Mouse (Mus musculus) embryonic facial prominence, embryonic 13.5 days (tissue): Measurements from ENCODE around the gene Vmn1r232. TPM values are rescaled to one million over a fixed set of nuclear protein-coding genes. Genes with fewer than 3 reads are reported as not detected.
A peak's percentile ranks its signal among the peaks of the same experiment; 100 is the strongest.

ENCODE experiments used
- ATAC-seq: fragments of 200-750 bp; cut with Nextera tagmentation; 2 replicates; pipeline ENCODE4 v1.8.0; 2017; ENCODE audit warnings: low read depth; ENCODE audit not compliant: insufficient number of reproducible peaks, insufficient read depth, low FRiP score, low TSS enrichment
- H3K27ac ChIP-seq: fragments of 300-500 bp; sonication (generic); 2 replicates; pipeline ENCODE4 v1.5.1; 2015; ENCODE audit warnings: moderate library complexity, mild to moderate bottlenecking, inconsistent platforms
- H3K27me3 ChIP-seq: fragments of 300-500 bp; sonication (generic); 2 replicates; pipeline ENCODE4 v1.6.1; 2015; ENCODE audit warnings: mild to moderate bottlenecking, inconsistent platforms
- H3K36me3 ChIP-seq: fragments of 300-500 bp; sonication (generic); 2 replicates; pipeline ENCODE4 v1.6.1; 2015; ENCODE audit warnings: mild to moderate bottlenecking, inconsistent platforms
- H3K4me1 ChIP-seq: fragments of 300-500 bp; sonication (generic); 2 replicates; pipeline ENCODE4 v1.6.1; 2015; ENCODE audit warnings: inconsistent platforms
- H3K4me2 ChIP-seq: fragments of 300-500 bp; sonication (generic); 2 replicates; pipeline ENCODE4 v1.6.1; 2015; ENCODE audit warnings: moderate library complexity, mild to moderate bottlenecking, inconsistent platforms
- H3K4me3 ChIP-seq: fragments of 300-500 bp; sonication (generic); 2 replicates; pipeline ENCODE4 v1.5.1; 2015; ENCODE audit warnings: mild to moderate bottlenecking, inconsistent platforms
- H3K9ac ChIP-seq: fragments of 300-500 bp; sonication (generic); 2 replicates; pipeline ENCODE4 v1.6.1; 2015; ENCODE audit warnings: mild to moderate bottlenecking, inconsistent platforms
- H3K9me3 ChIP-seq: fragments of 300-500 bp; sonication (generic); 2 replicates; pipeline ENCODE4 v1.6.1; 2016; ENCODE audit warnings: inconsistent platforms
- WGBS: fragments of 180-500 bp; shearing (Covaris S2); methylation state at CpG from one replicate; pipeline ENCODE4 v1.1.7; 2015; ENCODE audit warnings: mixed read lengths; 5-methylcytosine and 5-hydroxymethylcytosine counted together
- polyA plus RNA-seq: library from polyadenylated mRNA; unstranded; fragments of >200 nt; fragmentation: Nextera tagmentation; extraction: Ambion mirVana; gene quantifications from 2 replicates; pipeline ENCODE4 v1.2.1, GENCODE M21; 2015

Vmn1r232 gene
- polyA plus RNA-seq, result not detected in 2 replicates

- Histone ChIP-seq H3K4me2 (no peak within 1 kb of the TSS), H3K27me3 (no peaks in the 10 kb centered on the region), H3K9me3 (no peaks in the 10 kb centered on the region), H3K4me3 (no peak within 1 kb of the TSS), H3K36me3 (no peaks in the 10 kb centered on the region), H3K9ac (no peak within 1 kb of the TSS), H3K27ac (no peak within 1 kb of the TSS), H3K4me1 (no peaks in the 10 kb centered on the region)
- 46% methylated on average over 1 of the region's 1 CpGs for WGBS
- ATAC-seq, result no peak
Observed at GRCm38 (mm10) chr17:20919614-20920013, at the start of gene Vmn1r232. Gene Vmn1r232 (minus strand): TSS chr17:20919714.

- H3K4me2 ChIP-seq, result no peak overlapping the region
- no peak for ATAC-seq
- H3K27ac ChIP-seq, result no peak overlapping the region
- H3K9me3 ChIP-seq, result no peaks in the 10 kb centered on the region
- H3K36me3 ChIP-seq, result peaks cover 78% of the 10 kb centered on the region
- no peak overlapping the region for H3K4me3 ChIP-seq
- no peaks in the 10 kb centered on the region for H3K4me1 ChIP-seq
- no peaks in the 10 kb centered on the region for H3K27me3 ChIP-seq
- H3K9ac ChIP-seq, result no peak overlapping the region
Observed at GRCm38 (mm10) chr17:20966681-20967080, 47.2 kb upstream of the Vmn1r232 start.

- Histone ChIP-seq H3K27me3 (no peaks in the 10 kb centered on the region), H3K9me3 (no peaks in the 10 kb centered on the region), H3K4me2 (no peak overlapping the region), H3K36me3 (peaks cover 90% of the 10 kb centered on the region), H3K4me1 (no peaks in the 10 kb centered on the region), H3K9ac (no peak overlapping the region), H3K4me3 (no peak overlapping the region), H3K27ac (no peak overlapping the region)
- no peak for ATAC-seq
- WGBS, result 89% methylated on average over 4 of the region's 4 CpGs
Observed at GRCm38 (mm10) chr17:20965421-20965820, 45.9 kb upstream of the Vmn1r232 start.

GRCm38 (mm10) chr17:20960386-20960785, 40.9 kb upstream of the Vmn1r232 start:
- Histone ChIP-seq H3K4me2 (no peak overlapping the region), H3K9me3 (no peaks in the 10 kb centered on the region), H3K4me1 (no peaks in the 10 kb centered on the region), H3K36me3 (peaks cover 98% of the 10 kb centered on the region), H3K27ac (no peak overlapping the region), H3K9ac (no peak overlapping the region), H3K4me3 (no peak overlapping the region), H3K27me3 (no peaks in the 10 kb centered on the region)
- 93% methylated on average over 5 of the region's 5 CpGs for WGBS
- ATAC-seq, result no peak

- Histone ChIP-seq H3K36me3 (peaks cover 5% of the 10 kb centered on the region; the same call in 1 of the 2 replicates), H3K4me1 (peaks cover 19% of the 10 kb centered on the region), H3K9me3 (no peaks in the 10 kb centered on the region), H3K4me2 (peak overlapping the region; percentile 74), H3K4me3 (peak overlapping the region; percentile 77), H3K27ac (no peak overlapping the region; the same call in 1 of the 2 replicates), H3K27me3 (no peaks in the 10 kb centered on the region), H3K9ac (peak overlapping the region; percentile 89)
- ATAC-seq, result no peak
Observed at GRCm38 (mm10) chr17:20946636-20947035, 27.1 kb upstream of the Vmn1r232 start.

- no peaks in the 10 kb centered on the region for H3K9me3 ChIP-seq
- peak overlapping the region; percentile 77 for H3K4me3 ChIP-seq
- H3K9ac ChIP-seq, result peak overlapping the region; percentile 89
- no peak for ATAC-seq
- 0% methylated on average over 13 of the region's 13 CpGs for WGBS
- H3K4me2 ChIP-seq, result peak overlapping the region; percentile 74
- H3K27me3 ChIP-seq, result no peaks in the 10 kb centered on the region
- 0 out of 2 replicates have a peak, but pooled peaks cover under 1% of the 10 kb centered on the region for H3K36me3 ChIP-seq
- peaks cover 19% of the 10 kb centered on the region for H3K4me1 ChIP-seq
- peak overlapping the region; percentile 98 for H3K27ac ChIP-seq
Observed at GRCm38 (mm10) chr17:20946026-20946565, 26.6 kb upstream of the Vmn1r232 start.

- ATAC-seq, result peak; percentile 99
- H3K27me3 ChIP-seq, result no peaks in the 10 kb centered on the region
- WGBS, result under 1% methylated on average over 69 of the region's 69 CpGs
Observed at GRCm38 (mm10) chr17:20944985-20945891, 25.7 kb upstream of the Vmn1r232 start, which contains the start of gene Ppp2r1a. Gene Ppp2r1a (plus strand): TSS chr17:20945311.

GRCm38 (mm10) chr17:20944226-20944625, 24.7 kb upstream of the Vmn1r232 start:
- Histone ChIP-seq H3K36me3 (no peaks in the 10 kb centered on the region), H3K4me2 (peak overlapping the region; percentile 64), H3K9ac (peak overlapping the region; percentile 73), H3K27ac (peak overlapping the region; percentile 96), H3K27me3 (no peaks in the 10 kb centered on the region), H3K4me3 (peak overlapping the region; percentile 77), H3K4me1 (peaks cover 19% of the 10 kb centered on the region), H3K9me3 (no peaks in the 10 kb centered on the region)
- no peak for ATAC-seq
- WGBS, result 39% methylated on average over 3 of the region's 3 CpGs

More at GRCm38 (mm10) chr17:20944985-20945891, 25.7 kb upstream of the Vmn1r232 start, which contains the start of gene Ppp2r1a:
- no peaks in the 10 kb centered on the region for H3K9me3 ChIP-seq
- peak within 1 kb of the TSS; percentile 89 for H3K9ac ChIP-seq
- peaks cover 19% of the 10 kb centered on the region for H3K4me1 ChIP-seq
- H3K36me3 ChIP-seq, result no peaks in the 10 kb centered on the region
- peak within 1 kb of the TSS; percentile 74 for H3K4me2 ChIP-seq
- peak within 1 kb of the TSS; percentile 98 for H3K27ac ChIP-seq
- peak within 1 kb of the TSS; percentile 77 for H3K4me3 ChIP-seq

GRCm38 (mm10) chr17:20904991-20905390, 14.5 kb downstream of the Vmn1r232 start, which contains the start of gene Vmn1r231:
Gene Vmn1r231 (minus strand): TSS chr17:20905091.
- H3K4me2 ChIP-seq, result no peak within 1 kb of the TSS
- H3K36me3 ChIP-seq, result no peaks in the 10 kb centered on the region
- H3K27ac ChIP-seq, result no peak within 1 kb of the TSS
- H3K4me1 ChIP-seq, result no peaks in the 10 kb centered on the region
- no peaks in the 10 kb centered on the region for H3K27me3 ChIP-seq
- 57% methylated on average over 2 of the region's 2 CpGs for WGBS
- H3K9me3 ChIP-seq, result 0 out of 2 replicates have a peak, but pooled peaks cover 2% of the 10 kb centered on the region
- ATAC-seq, result no peak
- no peak within 1 kb of the TSS for H3K4me3 ChIP-seq
- no peak within 1 kb of the TSS for H3K9ac ChIP-seq
